Mouse (Mus musculus): ENCODE measurements at regions not wholly inside any gene's neighbourhood (a gene's known extent, or its start where the extent isn't known, plus 50 kb on each side); places are given as distances from the start of the nearest gene placed in this dataset.

GRCm38 (mm10) chr1:90268131-90268691 lies 64.4 kb downstream of the Ackr3 start:
- TF ChIP-seq POLR2A (IDR thresholded peaks at IDR 0.05; ENCODE audit: low read depth, low read length) (no peak), CTCF (IDR thresholded peaks at IDR 0.05; ENCODE audit: extremely low read depth, insufficient read length, insufficient replicate concordance, low read depth, low read length) (no peak)
- Histone ChIP-seq H3K27ac (ENCODE audit: insufficient read depth, low read depth, low read length) (no peak overlapping the region), H3K4me1 (ENCODE audit: control insufficient read depth, insufficient read depth, insufficient read length, low read length) (no peaks in the 10 kb centered on the region), H3K4me3 (ENCODE audit: low read depth, low read length) (no peak overlapping the region), H3K36me3 (ENCODE audit: control insufficient read depth, insufficient read depth, low read length) (no peaks in the 10 kb centered on the region), H3K27me3 (ENCODE audit: control insufficient read depth, insufficient read depth, low read length) (no peaks in the 10 kb centered on the region)
- 59% methylated on average over 17 of the region's 17 CpGs for WGBS

- H3K4me3 ChIP-seq (ENCODE audit: low read depth, low read length), result no peak overlapping the region
- TF ChIP-seq POLR2A (IDR thresholded peaks at IDR 0.05; ENCODE audit: low read depth, low read length) (no peak), CTCF (IDR thresholded peaks at IDR 0.05; ENCODE audit: extremely low read depth, insufficient read length, insufficient replicate concordance, low read depth, low read length) (no peak)
- H3K27me3 ChIP-seq (ENCODE audit: control insufficient read depth, insufficient read depth, low read length), result no peaks in the 10 kb centered on the region
- H3K27ac ChIP-seq (ENCODE audit: insufficient read depth, low read depth, low read length), result no peak overlapping the region
- H3K36me3 ChIP-seq (ENCODE audit: control insufficient read depth, insufficient read depth, low read length), result no peaks in the 10 kb centered on the region
- WGBS, result 62% methylated on average over 7 of the region's 7 CpGs
- no peaks in the 10 kb centered on the region for H3K4me1 ChIP-seq (ENCODE audit: control insufficient read depth, insufficient read depth, insufficient read length, low read length)
These were observed 65.2 kb downstream of the Ackr3 start for GRCm38 (mm10) chr1:90268951-90269350.

GRCm38 (mm10) chr1:90269836-90270235 lies 66.1 kb downstream of the Ackr3 start:
- H3K27ac ChIP-seq (ENCODE audit: insufficient read depth, low read depth, low read length), result no peak overlapping the region
- no peaks in the 10 kb centered on the region for H3K36me3 ChIP-seq (ENCODE audit: control insufficient read depth, insufficient read depth, low read length)
- no peak overlapping the region for H3K4me3 ChIP-seq (ENCODE audit: low read depth, low read length)
- no peaks in the 10 kb centered on the region for H3K4me1 ChIP-seq (ENCODE audit: control insufficient read depth, insufficient read depth, insufficient read length, low read length)
- 44% methylated on average over 1 of the region's 1 CpGs for WGBS
- no peak for TF ChIP-seq CTCF (IDR thresholded peaks at IDR 0.05; ENCODE audit: extremely low read depth, insufficient read length, insufficient replicate concordance, low read depth, low read length)
- TF ChIP-seq POLR2A (IDR thresholded peaks at IDR 0.05; ENCODE audit: low read depth, low read length), result no peak
- no peaks in the 10 kb centered on the region for H3K27me3 ChIP-seq (ENCODE audit: control insufficient read depth, insufficient read depth, low read length)

GRCm38 (mm10) chr1:90271326-90271725 lies 67.5 kb downstream of the Ackr3 start:
- H3K27ac ChIP-seq (ENCODE audit: insufficient read depth, low read depth, low read length), result no peak overlapping the region
- no peak for TF ChIP-seq CTCF (IDR thresholded peaks at IDR 0.05; ENCODE audit: extremely low read depth, insufficient read length, insufficient replicate concordance, low read depth, low read length)
- TF ChIP-seq POLR2A (IDR thresholded peaks at IDR 0.05; ENCODE audit: low read depth, low read length), result no peak
- no peak overlapping the region for H3K4me3 ChIP-seq (ENCODE audit: low read depth, low read length)
- H3K36me3 ChIP-seq (ENCODE audit: control insufficient read depth, insufficient read depth, low read length), result no peaks in the 10 kb centered on the region
- no peaks in the 10 kb centered on the region for H3K4me1 ChIP-seq (ENCODE audit: control insufficient read depth, insufficient read depth, insufficient read length, low read length)
- WGBS, result 75% methylated on average over 3 of the region's 3 CpGs
- H3K27me3 ChIP-seq (ENCODE audit: control insufficient read depth, insufficient read depth, low read length), result no peaks in the 10 kb centered on the region

GRCm38 (mm10) chr1:90272411-90272810 lies 68.6 kb downstream of the Ackr3 start:
- 94% methylated on average over 5 of the region's 5 CpGs for WGBS
- H3K27ac ChIP-seq (ENCODE audit: insufficient read depth, low read depth, low read length), result no peak overlapping the region
- no peaks in the 10 kb centered on the region for H3K27me3 ChIP-seq (ENCODE audit: control insufficient read depth, insufficient read depth, low read length)
- no peak for TF ChIP-seq POLR2A (IDR thresholded peaks at IDR 0.05; ENCODE audit: low read depth, low read length)
- peak; percentile 7; the same call in 1 of the 2 replicates for TF ChIP-seq CTCF (IDR thresholded peaks at IDR 0.05; ENCODE audit: extremely low read depth, insufficient read length, insufficient replicate concordance, low read depth, low read length)
- H3K4me3 ChIP-seq (ENCODE audit: low read depth, low read length), result no peak overlapping the region
- H3K36me3 ChIP-seq (ENCODE audit: control insufficient read depth, insufficient read depth, low read length), result no peaks in the 10 kb centered on the region
- no peaks in the 10 kb centered on the region for H3K4me1 ChIP-seq (ENCODE audit: control insufficient read depth, insufficient read depth, insufficient read length, low read length)

- Histone ChIP-seq H3K4me1 (ENCODE audit: control insufficient read depth, insufficient read depth, insufficient read length, low read length) (no peaks in the 10 kb centered on the region), H3K27me3 (ENCODE audit: control insufficient read depth, insufficient read depth, low read length) (no peaks in the 10 kb centered on the region), H3K27ac (ENCODE audit: insufficient read depth, low read depth, low read length) (no peak overlapping the region), H3K36me3 (ENCODE audit: control insufficient read depth, insufficient read depth, low read length) (no peaks in the 10 kb centered on the region), H3K4me3 (ENCODE audit: low read depth, low read length) (no peak overlapping the region)
- WGBS, result 81% methylated on average over 19 of the region's 19 CpGs
- TF ChIP-seq POLR2A (IDR thresholded peaks at IDR 0.05; ENCODE audit: low read depth, low read length) (no peak), CTCF (IDR thresholded peaks at IDR 0.05; ENCODE audit: extremely low read depth, insufficient read length, insufficient replicate concordance, low read depth, low read length) (no peak)
These were observed 69.2 kb downstream of the Ackr3 start for GRCm38 (mm10) chr1:90272830-90273628.

GRCm38 (mm10) chr1:90273629-90273928 lies 69.8 kb downstream of the Ackr3 start:
- Histone ChIP-seq H3K27me3 (ENCODE audit: control insufficient read depth, insufficient read depth, low read length) (no peaks in the 10 kb centered on the region), H3K27ac (ENCODE audit: insufficient read depth, low read depth, low read length) (no peak overlapping the region), H3K4me1 (ENCODE audit: control insufficient read depth, insufficient read depth, insufficient read length, low read length) (no peaks in the 10 kb centered on the region), H3K4me3 (ENCODE audit: low read depth, low read length) (no peak overlapping the region), H3K36me3 (ENCODE audit: control insufficient read depth, insufficient read depth, low read length) (no peaks in the 10 kb centered on the region)
- TF ChIP-seq CTCF (IDR thresholded peaks at IDR 0.05; ENCODE audit: extremely low read depth, insufficient read length, insufficient replicate concordance, low read depth, low read length) (no peak), POLR2A (IDR thresholded peaks at IDR 0.05; ENCODE audit: low read depth, low read length) (no peak)

Data from small intestine, adult 2 months (tissue).